Mouse (Mus musculus) R1 (cell line): ENCODE measurements around the gene Gm11569.
"Not testable (repeated sequence)": the region's sequence is repeated elsewhere in the genome, so short reads cannot be mapped to it uniquely, and the experiment has no call there.

Experiments used
- DNase-seq: peaks from one replicate; pipeline ENCODE4 v3.0.0-alpha.2; 2018; ENCODE audit warnings: low read depth, low spot score

The Gm11569 gene

DNA sequence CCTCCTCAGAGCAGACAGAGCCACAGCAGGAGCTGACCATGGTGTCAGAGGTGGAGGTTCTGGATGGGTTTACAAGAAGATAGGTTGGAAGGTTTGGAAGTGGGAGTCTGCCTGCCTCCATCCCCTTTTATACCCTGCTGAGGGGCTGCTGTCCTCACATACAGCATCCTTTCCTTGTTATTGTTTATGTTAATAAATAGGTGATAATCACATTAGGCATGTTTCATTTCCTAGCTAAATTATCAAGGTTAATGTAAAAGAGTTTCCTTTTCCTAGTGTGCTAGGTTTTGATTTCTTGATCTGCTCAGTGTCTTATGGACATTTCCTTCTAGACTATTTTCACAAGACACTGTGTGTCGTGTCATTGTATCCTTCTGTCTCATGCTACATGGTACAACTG is at the start of gene Gm11569:
Gene Gm11569, minus strand, starts transcription at position 101 of the 400 bp plus-strand sequence.
- not testable (repeated sequence) for DNase-seq

DNA sequence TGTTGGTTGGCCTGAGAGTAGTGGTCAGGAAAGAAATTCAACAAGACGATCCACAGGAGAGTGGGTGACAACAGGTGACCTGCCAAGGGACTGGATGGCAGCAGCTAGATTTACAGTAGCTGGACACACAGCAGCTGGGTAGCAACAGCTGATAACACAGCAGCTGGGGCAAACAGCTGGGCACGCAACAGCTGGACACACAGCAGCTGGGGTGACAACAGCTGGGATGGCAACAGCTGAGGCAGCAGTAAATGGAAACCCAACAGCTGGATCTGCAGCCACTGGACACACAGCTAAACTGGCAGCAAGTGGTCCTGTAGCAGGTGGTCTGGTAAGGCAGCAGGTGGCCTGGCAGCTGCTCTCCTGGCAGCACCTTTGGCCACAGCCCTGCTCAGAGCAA is 48.0 kb upstream of the Gm11569 start:
- DNase-seq = no peak

DNA sequence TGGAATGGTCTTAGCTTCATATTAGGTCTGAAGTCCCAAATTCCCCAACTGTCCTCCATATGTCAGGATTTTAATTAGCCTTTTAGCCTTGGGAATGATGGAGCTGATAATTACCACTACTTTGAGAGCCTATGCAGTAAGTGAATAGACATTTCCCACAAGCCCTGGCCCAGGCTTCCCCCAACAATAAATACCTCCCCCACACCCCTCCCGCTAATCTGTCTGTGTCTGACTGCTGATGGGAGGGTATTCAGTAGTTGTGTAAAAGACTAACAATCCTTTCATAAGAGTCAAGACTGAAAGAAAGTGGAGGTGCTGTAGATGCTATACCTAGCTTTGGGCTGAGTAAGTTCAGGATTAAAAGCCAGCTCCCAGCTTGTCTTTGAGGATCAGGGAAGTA is 43.5 kb upstream of the Gm11569 start:
- DNase-seq = no peak

DNA sequence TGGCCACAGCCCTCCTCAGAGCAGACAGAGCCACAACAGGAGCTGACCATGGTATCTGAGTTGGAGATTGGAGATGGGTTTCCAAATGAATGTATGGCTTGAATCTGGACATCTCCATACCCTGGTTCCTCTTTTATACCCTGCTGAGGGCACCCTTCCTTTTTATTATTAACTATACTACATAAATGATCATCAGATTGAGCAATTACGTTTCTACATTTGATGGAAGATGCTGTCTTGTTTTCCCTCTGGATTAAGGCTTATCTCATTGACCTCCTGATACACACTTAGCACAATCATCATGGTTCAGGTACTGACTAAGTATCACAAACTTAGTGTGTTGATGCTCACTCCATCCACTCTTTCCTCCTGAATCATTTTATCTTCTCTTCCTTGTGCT is 39.2 kb upstream of the Gm11569 start, which contains the start of gene 2300003K06Rik:
Gene 2300003K06Rik, minus strand, starts transcription at position 101 of the 400 bp plus-strand sequence.
- DNase-seq = no peak

DNA sequence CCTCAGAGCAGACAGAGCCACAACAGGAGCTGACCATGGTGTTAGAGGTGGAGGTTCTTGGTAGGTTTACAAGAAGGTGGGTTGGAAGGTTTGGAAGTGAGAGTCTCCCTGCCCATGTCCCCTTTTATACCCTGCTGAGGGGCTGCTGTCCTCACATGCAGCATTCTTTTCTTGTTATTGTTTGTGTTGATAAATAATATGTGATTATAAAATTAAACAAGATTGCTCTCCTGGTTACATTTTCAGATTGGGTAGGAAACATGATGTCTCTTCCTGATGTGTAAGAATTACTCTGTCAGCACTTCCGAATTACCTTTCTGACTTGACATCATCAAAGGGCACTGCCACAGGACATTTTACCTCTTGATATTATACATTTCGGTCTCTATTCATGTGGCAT is 16.8 kb upstream of the Gm11569 start, which contains the start of gene Gm11564:
Gene Gm11564, minus strand, starts transcription at position 101 of the 400 bp plus-strand sequence.
- not testable (repeated sequence) for DNase-seq

DNA sequence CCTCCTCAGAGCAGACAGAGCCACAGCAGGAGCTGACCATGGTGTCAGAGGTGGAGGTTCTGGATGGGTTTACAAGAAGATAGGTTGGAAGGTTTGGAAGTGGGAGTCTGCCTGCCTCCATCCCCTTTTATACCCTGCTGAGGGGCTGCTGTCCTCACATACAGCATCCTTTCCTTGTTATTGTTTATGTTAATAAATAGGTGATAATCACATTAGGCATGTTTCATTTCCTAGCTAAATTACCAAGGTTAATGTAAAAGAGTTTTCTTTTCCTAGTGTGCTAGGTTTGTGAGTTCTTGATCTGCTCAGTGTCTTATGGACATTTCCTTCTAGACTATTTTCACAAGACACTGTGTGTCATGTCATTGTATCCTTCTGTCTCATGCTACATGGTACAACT is 11.1 kb upstream of the Gm11569 start, which contains the start of gene Krtap4-13:
Gene Krtap4-13, minus strand, starts transcription at position 101 of the 400 bp plus-strand sequence.
- DNase-seq = not testable (repeated sequence)

DNA sequence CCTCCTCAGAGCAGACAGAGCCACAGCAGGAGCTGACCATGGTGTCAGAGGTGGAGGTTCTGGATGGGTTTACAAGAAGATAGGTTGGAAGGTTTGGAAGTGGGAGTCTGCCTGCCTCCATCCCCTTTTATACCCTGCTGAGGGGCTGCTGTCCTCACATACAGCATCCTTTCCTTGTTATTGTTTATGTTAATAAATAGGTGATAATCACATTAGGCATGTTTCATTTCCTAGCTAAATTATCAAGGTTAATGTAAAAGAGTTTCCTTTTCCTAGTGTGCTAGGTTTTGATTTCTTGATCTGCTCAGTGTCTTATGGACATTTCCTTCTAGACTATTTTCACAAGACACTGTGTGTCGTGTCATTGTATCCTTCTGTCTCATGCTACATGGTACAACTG is 5.6 kb upstream of the Gm11569 start, which contains the start of gene Gm11554:
Gene Gm11554, minus strand, starts transcription at position 101 of the 400 bp plus-strand sequence.
- DNase-seq = not testable (repeated sequence)

DNA sequence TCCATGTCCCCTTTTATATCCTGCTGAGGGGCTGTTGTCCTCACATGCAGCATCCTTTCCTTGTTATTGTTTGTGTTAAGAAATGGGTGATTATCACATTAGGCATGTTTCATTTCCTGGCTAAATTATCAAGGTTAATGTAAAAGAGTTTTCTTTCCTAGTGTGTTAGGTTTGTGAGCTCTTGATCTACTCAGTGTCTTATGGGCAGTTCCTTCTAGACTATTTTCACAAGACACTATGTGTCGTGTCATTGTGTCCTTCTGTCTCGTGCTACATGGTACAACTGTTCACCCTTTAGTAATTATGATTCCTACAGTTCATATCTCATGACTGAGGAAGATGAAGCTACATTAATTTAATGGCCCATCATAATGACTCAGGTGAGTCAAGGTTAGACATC is 5.4 kb downstream of the Gm11569 start, which contains the start of gene Gm11596:
Gene Gm11596, minus strand, starts transcription at position 101 of the 400 bp plus-strand sequence.
- no peak for DNase-seq

DNA sequence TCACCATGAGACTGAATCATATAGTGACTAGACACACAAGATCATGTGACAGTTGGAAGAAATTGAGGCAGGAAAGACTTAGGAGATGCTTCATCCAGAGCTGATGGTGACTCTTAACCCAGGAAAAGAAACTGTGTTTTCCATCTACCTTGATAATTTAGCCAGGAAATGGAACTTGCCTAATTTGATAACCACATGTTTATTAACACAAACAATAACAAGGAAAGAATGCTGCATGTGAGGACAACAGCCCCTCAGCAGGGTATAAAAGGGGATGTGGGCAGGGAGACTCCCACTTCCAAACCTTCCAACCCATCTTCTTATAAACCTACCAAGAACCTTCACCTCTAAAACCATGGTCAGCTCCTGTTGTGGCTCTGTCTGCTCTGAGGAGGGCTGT is 13.8 kb downstream of the Gm11569 start, which contains the start of gene Krtap4-9:
Gene Krtap4-9, plus strand, starts transcription at position 301 of the 400 bp plus-strand sequence.
- DNase-seq = not testable (repeated sequence)

DNA sequence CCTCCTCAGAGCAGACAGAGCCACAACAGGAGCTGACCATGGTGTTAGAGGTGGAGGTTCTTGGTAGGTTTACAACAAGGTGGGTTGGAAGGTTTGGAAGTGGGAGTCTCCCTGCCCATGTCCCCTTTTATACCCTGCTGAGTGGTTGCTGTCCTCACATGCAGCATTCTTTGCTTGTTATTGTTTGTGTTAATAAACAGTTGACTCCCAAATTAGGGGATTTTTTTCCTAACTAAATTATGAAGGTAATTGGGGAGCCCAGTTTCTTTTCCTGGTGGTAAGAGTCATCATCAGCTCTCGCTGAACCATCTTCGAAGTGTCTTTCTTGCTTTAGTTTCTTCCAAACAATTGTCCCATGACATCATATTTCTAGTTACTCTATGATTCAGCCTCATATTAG is 18.1 kb downstream of the Gm11569 start, which contains the start of gene Krtap4-8:
Gene Krtap4-8, minus strand, starts transcription at position 101 of the 400 bp plus-strand sequence.
- DNase-seq = no peak

DNA sequence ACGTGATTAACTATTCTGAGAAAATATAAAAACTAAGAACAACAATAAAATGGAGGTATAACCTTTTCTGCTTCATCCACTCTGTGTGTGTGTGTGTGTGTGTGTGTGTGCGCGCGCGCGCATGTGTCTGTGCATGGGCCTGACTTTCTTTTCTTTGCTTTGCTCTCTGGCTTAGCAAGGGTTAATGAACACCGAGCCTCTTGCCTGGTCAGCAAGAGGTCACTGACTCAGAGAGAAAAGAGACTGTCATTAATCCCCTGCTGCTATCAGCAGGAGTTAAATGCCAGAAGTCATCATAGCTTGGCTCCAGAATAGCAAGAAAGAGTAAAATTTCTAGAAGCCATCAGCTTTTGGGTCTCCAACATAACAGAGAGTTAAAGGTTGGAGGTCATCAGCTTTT is 20.3 kb downstream of the Gm11569 start:
- peak; percentile 2 for DNase-seq

DNA sequence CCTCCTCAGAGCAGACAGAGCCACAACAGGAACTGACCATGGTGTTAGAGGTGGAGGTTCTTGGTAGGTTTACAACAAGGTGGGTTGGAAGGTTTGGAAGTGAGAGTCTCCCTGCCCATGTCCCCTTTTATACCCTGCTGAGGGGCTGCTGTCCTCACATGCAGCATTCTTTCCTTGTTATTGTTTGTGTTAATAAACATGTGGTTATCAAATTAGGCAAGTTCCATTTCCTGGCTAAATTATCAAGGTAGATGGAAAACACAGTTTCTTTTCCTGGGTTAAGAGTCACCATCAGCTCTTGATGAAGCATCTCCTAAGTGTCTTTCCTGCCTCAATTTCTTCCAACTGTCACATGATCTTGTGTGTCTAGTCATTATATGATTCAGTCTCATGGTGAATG is 25.9 kb downstream of the Gm11569 start, which contains the start of gene Gm11595:
Gene Gm11595, minus strand, starts transcription at position 101 of the 400 bp plus-strand sequence.
- not testable (repeated sequence) for DNase-seq

DNA sequence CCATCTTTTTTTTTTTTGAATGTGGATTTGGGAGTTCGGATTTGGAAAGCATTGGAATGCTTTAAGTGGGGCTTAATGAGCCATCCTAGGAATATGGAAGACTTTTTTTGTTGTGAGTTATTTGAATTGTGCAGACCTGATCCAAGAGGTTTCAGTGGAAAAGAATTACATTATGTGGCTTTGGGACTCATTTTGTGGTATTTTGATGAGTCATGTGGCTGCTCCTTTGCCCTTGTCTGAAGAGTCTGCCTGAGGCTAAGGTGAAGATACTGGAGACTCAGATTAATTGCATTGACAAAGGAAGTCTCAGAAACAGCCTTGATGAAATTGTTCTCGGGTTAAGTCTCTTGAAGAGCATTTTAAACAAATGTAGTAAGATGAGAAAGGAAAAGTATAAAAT is 30.3 kb downstream of the Gm11569 start:
- no peak for DNase-seq

DNA sequence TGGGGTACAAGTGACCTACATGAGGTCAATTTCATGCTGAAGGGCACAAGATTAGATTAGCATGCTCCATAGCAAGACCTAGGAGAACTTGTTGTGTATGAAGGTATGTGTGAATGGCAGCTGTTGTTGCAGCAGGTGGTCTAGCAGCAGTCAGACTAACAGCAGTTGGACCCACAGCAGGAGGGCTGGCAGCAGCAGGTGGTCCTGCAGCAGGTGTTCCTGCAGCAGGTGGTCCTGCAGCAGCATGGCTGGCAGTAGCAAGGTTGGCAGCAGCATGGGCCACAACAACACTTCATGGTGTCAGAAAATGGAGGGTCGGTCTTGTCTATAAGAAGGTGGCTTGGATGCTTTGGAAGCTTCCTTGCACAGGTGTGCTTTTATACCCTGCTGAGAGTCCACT is 39.9 kb downstream of the Gm11569 start:
- DNase-seq = no peak
